18 mouse cellular contexts compared by ENCODE assay signal in the genomic region with DNA sequence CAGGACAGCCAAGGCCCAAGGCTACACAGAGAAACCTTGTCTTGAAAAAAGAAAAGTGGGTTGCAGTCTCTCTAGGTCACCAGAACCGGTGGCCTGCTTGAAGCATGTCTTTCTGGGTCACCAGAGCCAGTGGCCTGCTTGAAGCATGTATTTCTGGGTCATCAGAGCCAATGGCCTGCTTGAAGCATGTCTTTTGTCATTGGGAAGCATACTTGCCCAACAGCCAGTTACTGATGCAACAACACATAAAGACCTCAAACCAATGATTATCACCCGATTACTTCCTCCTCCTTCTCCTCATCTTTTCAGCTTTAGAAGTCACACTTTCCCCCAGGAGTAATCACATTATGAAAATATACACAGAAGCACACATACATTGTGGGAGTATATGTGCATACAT.
DNase-seq lines count a peak whose midpoint lies in the region; ATAC-seq lines count a peak whose summit lies in the region.
"Had no signal": no experiment of that assay in that cellular context is flagged by ENCODE, and none has a peak within 500 bp of the region (broad histone marks: within the 10 kb centered on the region; RNA-seq: fewer than 3 reads in every experiment).

No protein-coding gene starts in this region.

- no peaks in the 10 kb centered on the region for H3K27me3 ChIP-seq in heart, embryonic 10.5 days (ENCODE audit: insufficient read depth, poor library complexity, severe bottlenecking)
- no peaks in the 10 kb centered on the region for H3K27me3 ChIP-seq in kidney, embryonic 16.5 days (ENCODE audit: insufficient read depth, low read length)
- H3K27me3 ChIP-seq: embryonic facial prominence, embryonic 13.5 days; embryonic facial prominence, embryonic 15.5 days; forebrain, embryonic 13.5 days; forebrain, embryonic 15.5 days had no signal

- WGBS in heart, embryonic 10.5 days, result 59% methylated on average over 2 of the region's 2 CpGs
- WGBS in kidney, embryonic 16.5 days, result 86% methylated on average over 2 of the region's 2 CpGs

- H3K4me1 ChIP-seq in heart, embryonic 10.5 days, result no peaks in the 10 kb centered on the region
- H3K4me1 ChIP-seq in kidney, embryonic 16.5 days (ENCODE audit: insufficient read depth, low read length), result no peaks in the 10 kb centered on the region
- H3K4me1 ChIP-seq: embryonic facial prominence, embryonic 13.5 days; embryonic facial prominence, embryonic 15.5 days; forebrain, embryonic 13.5 days; forebrain, embryonic 15.5 days had no signal

- no peaks in the 10 kb centered on the region for H3K9me3 ChIP-seq in heart, embryonic 10.5 days
- H3K9me3 ChIP-seq in kidney, embryonic 16.5 days (ENCODE audit: low read length), result no peaks in the 10 kb centered on the region
- H3K9me3 ChIP-seq: embryonic facial prominence, embryonic 13.5 days; embryonic facial prominence, embryonic 15.5 days; forebrain, embryonic 15.5 days had no signal

- peak; percentile 46 for DNase-seq in heart, adult 11 months
- DNase-seq in heart, embryonic 10.5 days (ENCODE audit: low spot score), result no peak
- no peak for DNase-seq in layer of hippocampus, adult 18-20 months (ENCODE audit: low spot score in 2 of 2)
- DNase-seq: adrenal gland, postnatal 10 days; adrenal gland, postnatal 25 days; cerebellum, adult 11-12 months; cerebellum, adult 9-10 months; cerebellum, postnatal 14 days; cerebellum, postnatal 36 days; embryo, embryonic 11 days; forebrain, postnatal 0 days had no signal

- H3K27ac ChIP-seq in heart, embryonic 10.5 days, result no peak overlapping the region
- no peak overlapping the region for H3K27ac ChIP-seq in kidney, embryonic 16.5 days (ENCODE audit: low read length)
- H3K27ac ChIP-seq: embryonic facial prominence, embryonic 13.5 days; embryonic facial prominence, embryonic 15.5 days; forebrain, embryonic 13.5 days; forebrain, embryonic 15.5 days had no signal

- H3K4me3 ChIP-seq in heart, embryonic 10.5 days, result no peak overlapping the region
- H3K4me3 ChIP-seq in kidney, embryonic 16.5 days (ENCODE audit: low read length), result no peak overlapping the region
- H3K4me3 ChIP-seq: embryonic facial prominence, embryonic 13.5 days; embryonic facial prominence, embryonic 15.5 days; erythroblast, embryonic 14.5 days; forebrain, embryonic 13.5 days; forebrain, embryonic 15.5 days had no signal

- H3K9ac ChIP-seq in kidney, embryonic 16.5 days (replicated peaks; ENCODE audit: low read length), result no peak overlapping the region
- H3K9ac ChIP-seq: embryonic facial prominence, embryonic 13.5 days; embryonic facial prominence, embryonic 15.5 days; forebrain, embryonic 13.5 days; forebrain, embryonic 15.5 days; forebrain, postnatal 0 days had no signal

- peak; percentile 52 for ATAC-seq in granulocyte monocyte progenitor cell, adult 5-6 weeks (replicated peaks; ENCODE audit: poor library complexity, severe bottlenecking)
- no peak for ATAC-seq in kidney, embryonic 16.5 days (ENCODE audit: low FRiP score, low TSS enrichment)
- ATAC-seq: forebrain, embryonic 13.5 days; forebrain, embryonic 15.5 days; forebrain, postnatal 0 days had no signal

- no peaks in the 10 kb centered on the region for H3K36me3 ChIP-seq in heart, embryonic 10.5 days
- no peaks in the 10 kb centered on the region for H3K36me3 ChIP-seq in kidney, embryonic 16.5 days (ENCODE audit: insufficient read depth, low read length)
- H3K36me3 ChIP-seq: embryonic facial prominence, embryonic 13.5 days; embryonic facial prominence, embryonic 15.5 days; forebrain, embryonic 15.5 days had no signal

- H3K4me2 ChIP-seq in kidney, embryonic 16.5 days (replicated peaks; ENCODE audit: low read depth, low read length), result no peak overlapping the region
- H3K4me2 ChIP-seq: embryonic facial prominence, embryonic 13.5 days; embryonic facial prominence, embryonic 15.5 days; forebrain, embryonic 13.5 days; forebrain, embryonic 15.5 days had no signal
